Mouse (Mus musculus): ENCODE results near the gene Mex3d. TPM values are rescaled to one million over a fixed set of nuclear protein-coding genes. Genes with fewer than 3 reads are reported as not detected.

Gene Mex3d
- polyA plus RNA-seq, 1 experiment from 2014 or later, result 7.1 TPM

GRCm38 (mm10) chr10:80423562-80423961, 36.1 kb upstream of the Mex3d start:
- H3K4me1 ChIP-seq, result peaks cover 5% of the 10 kb centered on the region
- H3K9me3 ChIP-seq, result peaks cover 10% of the 10 kb centered on the region; the same call in 1 of the 2 replicates
- H3K27ac ChIP-seq (replicated peaks), result no peak overlapping the region
- no peaks in the 10 kb centered on the region for H3K27me3 ChIP-seq (replicated peaks; ENCODE audit: low read depth, poor library complexity, severe bottlenecking)
- H3K36me3 ChIP-seq (replicated peaks), result peaks cover 100% of the 10 kb centered on the region
- H3K4me3 ChIP-seq, result peak overlapping the region; percentile 11; the same call in 1 of the 2 replicates
- 61% methylated on average over 4 of the region's 4 CpGs for WGBS
- DNase-seq (ENCODE audit: low spot score), result no peak

- WGBS, result 89% methylated on average over 9 of the region's 9 CpGs
- Histone ChIP-seq H3K4me3 (peak overlapping the region; percentile 11; the same call in 1 of the 2 replicates), H3K9me3 (peaks cover 10% of the 10 kb centered on the region; the same call in 1 of the 2 replicates), H3K27me3 (replicated peaks; ENCODE audit: low read depth, poor library complexity, severe bottlenecking) (no peaks in the 10 kb centered on the region), H3K36me3 (replicated peaks) (peaks cover 100% of the 10 kb centered on the region), H3K4me1 (peaks cover 5% of the 10 kb centered on the region), H3K27ac (replicated peaks) (no peak overlapping the region)
- no peak for DNase-seq (ENCODE audit: low spot score)
Measured at GRCm38 (mm10) chr10:80421651-80422472, 34.4 kb upstream of the Mex3d start.

- peaks cover 100% of the 10 kb centered on the region for H3K36me3 ChIP-seq (replicated peaks)
- 91% methylated on average over 8 of the region's 8 CpGs for WGBS
- H3K27me3 ChIP-seq (replicated peaks; ENCODE audit: low read depth, poor library complexity, severe bottlenecking), result no peaks in the 10 kb centered on the region
- H3K4me1 ChIP-seq, result peaks cover 5% of the 10 kb centered on the region
- no peak for DNase-seq (ENCODE audit: low spot score)
- H3K4me3 ChIP-seq, result peak overlapping the region; percentile 19; the same call in 1 of the 2 replicates
- H3K9me3 ChIP-seq, result peaks cover 7% of the 10 kb centered on the region; the same call in 1 of the 2 replicates
- H3K27ac ChIP-seq (replicated peaks), result no peak overlapping the region
Measured at GRCm38 (mm10) chr10:80421208-80421607, 33.7 kb upstream of the Mex3d start.

- no peak overlapping the region for H3K27ac ChIP-seq (replicated peaks)
- peaks cover 100% of the 10 kb centered on the region for H3K36me3 ChIP-seq (replicated peaks)
- H3K4me3 ChIP-seq, result peak overlapping the region; percentile 19; the same call in 1 of the 2 replicates
- DNase-seq (ENCODE audit: low spot score), result no peak
- 93% methylated on average over 10 of the region's 10 CpGs for WGBS
- peaks cover 5% of the 10 kb centered on the region for H3K4me1 ChIP-seq
- no peaks in the 10 kb centered on the region for H3K27me3 ChIP-seq (replicated peaks; ENCODE audit: low read depth, poor library complexity, severe bottlenecking)
- H3K9me3 ChIP-seq, result peaks cover 7% of the 10 kb centered on the region; the same call in 1 of the 2 replicates
Measured at GRCm38 (mm10) chr10:80420729-80421128, 33.3 kb upstream of the Mex3d start.

GRCm38 (mm10) chr10:80419419-80419818, 32.0 kb upstream of the Mex3d start:
- WGBS, result 94% methylated on average over 8 of the region's 8 CpGs
- no peaks in the 10 kb centered on the region for H3K9me3 ChIP-seq
- no peak overlapping the region for H3K27ac ChIP-seq (replicated peaks)
- no peak for DNase-seq (ENCODE audit: low spot score)
- H3K27me3 ChIP-seq (replicated peaks; ENCODE audit: low read depth, poor library complexity, severe bottlenecking), result no peaks in the 10 kb centered on the region
- H3K4me1 ChIP-seq, result peaks cover 5% of the 10 kb centered on the region
- H3K4me3 ChIP-seq, result peak overlapping the region; percentile 24; the same call in 1 of the 2 replicates
- peaks cover 100% of the 10 kb centered on the region for H3K36me3 ChIP-seq (replicated peaks)

- no peak for DNase-seq (ENCODE audit: low spot score)
Measured at GRCm38 (mm10) chr10:80418311-80418710, 30.9 kb upstream of the Mex3d start.

GRCm38 (mm10) chr10:80417841-80418240, 30.4 kb upstream of the Mex3d start:
- peaks cover 100% of the 10 kb centered on the region for H3K36me3 ChIP-seq (replicated peaks)
- no peak overlapping the region for H3K27ac ChIP-seq (replicated peaks)
- WGBS, result 100% methylated on average over 1 of the region's 1 CpGs
- no peaks in the 10 kb centered on the region for H3K9me3 ChIP-seq
- H3K4me3 ChIP-seq, result no peak overlapping the region
- DNase-seq (ENCODE audit: low spot score), result no peak
- no peaks in the 10 kb centered on the region for H3K27me3 ChIP-seq (replicated peaks; ENCODE audit: low read depth, poor library complexity, severe bottlenecking)
- no peaks in the 10 kb centered on the region for H3K4me1 ChIP-seq

More at GRCm38 (mm10) chr10:80418311-80418710, 30.9 kb upstream of the Mex3d start:
- no peaks in the 10 kb centered on the region for H3K9me3 ChIP-seq
- H3K4me3 ChIP-seq, result no peak overlapping the region
- H3K27me3 ChIP-seq (replicated peaks; ENCODE audit: low read depth, poor library complexity, severe bottlenecking), result no peaks in the 10 kb centered on the region
- WGBS, result 92% methylated on average over 3 of the region's 3 CpGs
- H3K27ac ChIP-seq (replicated peaks), result no peak overlapping the region
- no peaks in the 10 kb centered on the region for H3K4me1 ChIP-seq
- peaks cover 100% of the 10 kb centered on the region for H3K36me3 ChIP-seq (replicated peaks)

- peaks cover 100% of the 10 kb centered on the region for H3K36me3 ChIP-seq (replicated peaks)
- 91% methylated on average over 10 of the region's 10 CpGs for WGBS
Measured at GRCm38 (mm10) chr10:80417371-80417770, 29.9 kb upstream of the Mex3d start.

GRCm38 (mm10) chr10:80415566-80415965, 28.1 kb upstream of the Mex3d start:
- WGBS, result 93% methylated on average over 7 of the region's 7 CpGs
- Histone ChIP-seq H3K27ac (replicated peaks) (no peak overlapping the region), H3K27me3 (replicated peaks; ENCODE audit: low read depth, poor library complexity, severe bottlenecking) (no peaks in the 10 kb centered on the region), H3K9me3 (no peaks in the 10 kb centered on the region), H3K4me1 (no peaks in the 10 kb centered on the region), H3K4me3 (no peak overlapping the region), H3K36me3 (replicated peaks) (peaks cover 100% of the 10 kb centered on the region)
- no peak for DNase-seq (ENCODE audit: low spot score)

More at GRCm38 (mm10) chr10:80417371-80417770, 29.9 kb upstream of the Mex3d start:
- DNase-seq (ENCODE audit: low spot score), result no peak
- Histone ChIP-seq H3K4me3 (peak overlapping the region; percentile 16; the same call in 1 of the 2 replicates), H3K27me3 (replicated peaks; ENCODE audit: low read depth, poor library complexity, severe bottlenecking) (no peaks in the 10 kb centered on the region), H3K9me3 (no peaks in the 10 kb centered on the region), H3K4me1 (no peaks in the 10 kb centered on the region), H3K27ac (replicated peaks) (no peak overlapping the region)

- H3K27me3 ChIP-seq (replicated peaks; ENCODE audit: low read depth, poor library complexity, severe bottlenecking), result no peaks in the 10 kb centered on the region
- DNase-seq (ENCODE audit: low spot score), result no peak
- peaks cover 5% of the 10 kb centered on the region for H3K4me1 ChIP-seq
- WGBS, result 91% methylated on average over 44 of the region's 44 CpGs
- no peaks in the 10 kb centered on the region for H3K9me3 ChIP-seq
- no peak overlapping the region for H3K27ac ChIP-seq (replicated peaks)
- peaks cover 96% of the 10 kb centered on the region for H3K36me3 ChIP-seq (replicated peaks)
- peak overlapping the region; percentile 16; the same call in 1 of the 2 replicates for H3K4me3 ChIP-seq
Measured at GRCm38 (mm10) chr10:80412656-80413541, 25.4 kb upstream of the Mex3d start.

- Histone ChIP-seq H3K36me3 (replicated peaks) (peaks cover 70% of the 10 kb centered on the region), H3K27me3 (replicated peaks; ENCODE audit: low read depth, poor library complexity, severe bottlenecking) (no peaks in the 10 kb centered on the region), H3K27ac (replicated peaks) (no peak overlapping the region), H3K4me3 (peak overlapping the region; percentile 80), H3K4me1 (peaks cover 30% of the 10 kb centered on the region), H3K9me3 (no peaks in the 10 kb centered on the region; the same call in 1 of the 2 replicates)
- WGBS, result 59% methylated on average over 4 of the region's 4 CpGs
- no peak for DNase-seq (ENCODE audit: low spot score)
Measured at GRCm38 (mm10) chr10:80407924-80408323, 20.5 kb upstream of the Mex3d start.

All from embryonic facial prominence, embryonic 10.5 days (tissue).